Mouse (Mus musculus): ENCODE results near the gene C8b. TPM values are rescaled to one million over a fixed set of nuclear protein-coding genes. Genes with fewer than 3 reads are reported as not detected.

The C8b gene
- under 1 TPM in 1 of 2 experiments, not detected in 1; 0.43 TPM for total RNA-seq (2021)
- long read RNA-seq, experiment 1 = 0 reads
- long read RNA-seq, experiment 2, partial matches to known transcripts = 1 of 2 reads
- long read RNA-seq, experiment 2, other reads (novel, unspliced or antisense) = 0 of 2 reads

- no peak for DNase-seq
These were observed at the start of gene C8b for GRCm38 (mm10) chr4:104766065-104766464. TSS of gene C8b (plus strand) at chr4:104766317.

- DNase-seq = no peak
These were observed 49.6 kb upstream of the C8b start for GRCm38 (mm10) chr4:104716506-104716905.

- peak; percentile 57 for DNase-seq
These were observed 46.9 kb upstream of the C8b start for GRCm38 (mm10) chr4:104718973-104719795.

GRCm38 (mm10) chr4:104723527-104724045 lies 42.5 kb upstream of the C8b start:
- DNase-seq = no peak

GRCm38 (mm10) chr4:104724258-104724657 lies 41.9 kb upstream of the C8b start:
- DNase-seq = no peak

- peak; percentile 28 to 45 for DNase-seq
These were observed 40.4 kb upstream of the C8b start for GRCm38 (mm10) chr4:104725673-104726072.

GRCm38 (mm10) chr4:104729185-104729584 lies 36.9 kb upstream of the C8b start:
- no peak for DNase-seq

GRCm38 (mm10) chr4:104746500-104746899 lies 19.6 kb upstream of the C8b start:
- peak; percentile 15 to 17 for DNase-seq

- no peak for DNase-seq
These were observed 12.0 kb upstream of the C8b start for GRCm38 (mm10) chr4:104754090-104754489.

- DNase-seq = no peak
These were observed 5.1 kb upstream of the C8b start for GRCm38 (mm10) chr4:104760878-104761624.

- no peak for DNase-seq
These were observed 2.1 kb downstream of the C8b start for GRCm38 (mm10) chr4:104768190-104768589.

GRCm38 (mm10) chr4:104769602-104770001 lies 3.5 kb downstream of the C8b start:
- DNase-seq = no peak

GRCm38 (mm10) chr4:104770331-104770730 lies 4.2 kb downstream of the C8b start:
- no peak for DNase-seq

- DNase-seq = no peak
These were observed 9.5 kb downstream of the C8b start for GRCm38 (mm10) chr4:104775601-104776000.

GRCm38 (mm10) chr4:104779460-104779859 lies 13.3 kb downstream of the C8b start:
- DNase-seq = no peak

- DNase-seq = no peak
These were observed 15.3 kb downstream of the C8b start for GRCm38 (mm10) chr4:104781441-104781840.

GRCm38 (mm10) chr4:104782346-104782745 lies 16.2 kb downstream of the C8b start:
- DNase-seq = no peak

- DNase-seq = no peak
These were observed 26.0 kb downstream of the C8b start for GRCm38 (mm10) chr4:104792111-104792510.

- no peak for DNase-seq
These were observed 32.8 kb downstream of the C8b start for GRCm38 (mm10) chr4:104798951-104799350.

- DNase-seq = no peak
These were observed 35.5 kb downstream of the C8b start for GRCm38 (mm10) chr4:104801625-104802024.

- DNase-seq = no peak
These were observed 38.0 kb downstream of the C8b start for GRCm38 (mm10) chr4:104804100-104804499.

GRCm38 (mm10) chr4:104805414-104806257 lies 39.5 kb downstream of the C8b start:
- no peak for DNase-seq
